Mouse (Mus musculus): ENCODE results near the gene Clp1. TPM values are rescaled to one million over a fixed set of nuclear protein-coding genes. Genes with fewer than 3 reads are reported as not detected.

The Clp1 gene
- total and polyA plus RNA-seq, 2 experiments from 2014 or later = 13.2 to 15.6 TPM

DNA sequence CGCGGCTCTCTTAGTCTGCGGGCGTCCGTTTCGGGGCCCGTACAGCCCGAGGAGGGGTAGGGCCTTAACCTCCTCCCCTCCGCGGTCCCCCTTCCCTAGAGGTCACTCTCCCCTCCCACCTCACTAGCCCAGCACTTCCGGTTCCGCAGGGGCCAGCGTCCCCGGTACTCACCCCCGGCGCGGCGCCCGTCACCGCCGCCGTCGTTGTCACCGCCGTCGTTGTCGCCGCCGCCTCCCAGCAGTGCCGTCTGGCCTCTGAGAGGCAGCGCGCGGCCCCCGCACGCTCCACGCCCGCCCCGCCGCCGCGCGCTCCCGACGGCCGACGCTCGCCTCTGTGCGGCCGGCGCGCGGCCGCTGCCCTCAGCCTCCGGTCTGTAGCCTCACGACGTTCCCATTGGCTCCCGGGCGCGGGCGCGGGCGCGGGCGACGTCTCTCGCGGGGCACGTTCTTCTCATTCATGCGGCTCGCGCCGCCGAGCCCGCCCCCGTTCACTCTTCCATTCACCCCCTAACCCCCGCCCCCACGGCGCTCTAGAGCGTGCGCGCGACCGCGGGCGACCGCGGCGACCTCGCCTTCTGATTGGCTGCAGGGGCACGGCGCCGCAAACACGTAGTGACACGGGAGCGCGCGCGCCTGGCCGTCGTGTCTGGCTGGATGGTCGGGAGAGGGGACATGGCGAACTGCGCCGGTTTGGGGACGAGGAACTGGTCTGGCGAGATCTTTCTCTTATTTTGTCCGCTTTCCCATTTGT lies 12.2 kb downstream of the Clp1 start, which contains the start of gene Zdhhc5:
Gene Zdhhc5, minus strand, starts transcription at position 370 of the 751 bp plus-strand sequence.
- peaks cover 6% of the 10 kb centered on the region; the same call in 1 of the 2 replicates for H3K4me1 ChIP-seq (ENCODE audit: insufficient read depth)
- no peak; the same call in 1 of the 2 replicates for TF ChIP-seq CTCF (IDR thresholded peaks at IDR 0.05; ENCODE audit: low read depth)
- H3K4me3 ChIP-seq (ENCODE audit: low read depth, low read length) = peak within 1 kb of the TSS; percentile 94
- WGBS = 3% methylated on average over 104 of the region's 107 CpGs
- DNase-seq = peak; percentile 99
- H3K9me3 ChIP-seq (ENCODE audit: low read length) = no peaks in the 10 kb centered on the region
- peak within 1 kb of the TSS; percentile 76 for H3K4me2 ChIP-seq (ENCODE audit: low read depth)
- peak within 1 kb of the TSS; percentile 97 for H3K27ac ChIP-seq (ENCODE audit: low read depth, low read length)
- peaks cover 7% of the 10 kb centered on the region; the same call in 1 of the 2 replicates for H3K36me3 ChIP-seq (ENCODE audit: insufficient read depth)
- H3K27me3 ChIP-seq (ENCODE audit: insufficient read depth, low read length) = no peaks in the 10 kb centered on the region
- ATAC-seq = peak; percentile 97
- peak within 1 kb of the TSS; percentile 90 for H3K9ac ChIP-seq

DNA sequence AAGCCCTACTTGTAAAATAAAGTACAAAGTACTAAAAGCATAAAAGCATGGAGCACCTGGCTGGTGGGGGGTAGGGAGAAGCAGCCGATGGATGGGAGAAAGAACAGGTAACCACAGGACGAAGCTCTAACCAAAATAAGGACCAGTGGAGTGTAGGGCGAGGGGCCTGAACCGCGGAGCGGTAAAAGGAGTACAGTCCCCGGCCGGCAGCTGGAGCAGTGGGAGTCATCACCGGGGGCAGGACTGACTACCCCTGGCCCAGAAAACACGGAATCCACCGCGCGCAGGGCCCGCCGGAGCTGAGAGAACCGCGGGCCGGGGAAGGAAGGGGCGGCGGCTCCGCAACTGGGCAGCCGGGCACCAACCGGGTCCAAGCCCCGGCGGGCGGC lies 12.7 kb downstream of the Clp1 start:
- Histone ChIP-seq H3K9ac (peak overlapping the region; percentile 90), H3K27me3 (ENCODE audit: insufficient read depth, low read length) (no peaks in the 10 kb centered on the region), H3K27ac (ENCODE audit: low read depth, low read length) (peak overlapping the region; percentile 97), H3K4me1 (ENCODE audit: insufficient read depth) (peaks cover 6% of the 10 kb centered on the region; the same call in 1 of the 2 replicates), H3K36me3 (ENCODE audit: insufficient read depth) (peaks cover 10% of the 10 kb centered on the region), H3K4me3 (ENCODE audit: low read depth, low read length) (peak overlapping the region; percentile 94), H3K4me2 (ENCODE audit: low read depth) (peak overlapping the region; percentile 76), H3K9me3 (ENCODE audit: low read length) (no peaks in the 10 kb centered on the region)
- under 1% methylated on average over 24 of the region's 26 CpGs for WGBS
- ATAC-seq = peak; percentile 4; the same call in 1 of the 2 replicates
- no peak for TF ChIP-seq CTCF (IDR thresholded peaks at IDR 0.05; ENCODE audit: low read depth)
- no peak for DNase-seq

DNA sequence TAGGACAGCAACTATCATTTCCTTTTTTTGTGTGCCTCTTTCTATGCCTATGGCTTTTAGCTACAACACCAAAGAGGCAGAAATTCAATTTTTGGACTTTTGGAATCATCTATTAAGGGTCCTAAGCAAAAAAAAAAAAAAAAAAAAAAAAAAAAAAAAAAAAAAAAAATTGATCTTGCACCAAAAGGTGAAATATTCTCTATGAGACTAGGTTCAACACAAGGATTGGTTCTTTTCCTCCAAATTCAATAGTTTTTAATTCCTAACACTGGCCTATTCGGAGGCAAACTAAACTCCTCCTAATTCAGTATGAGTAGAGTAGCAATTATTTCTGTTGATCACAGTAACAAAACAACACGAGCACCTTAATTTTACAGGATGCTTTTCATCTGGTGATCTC lies 15.3 kb downstream of the Clp1 start:
- Histone ChIP-seq H3K27me3 (ENCODE audit: insufficient read depth, low read length) (no peaks in the 10 kb centered on the region), H3K36me3 (ENCODE audit: insufficient read depth) (peaks cover 16% of the 10 kb centered on the region), H3K9me3 (ENCODE audit: low read length) (no peaks in the 10 kb centered on the region), H3K27ac (ENCODE audit: low read depth, low read length) (no peak overlapping the region), H3K4me1 (ENCODE audit: insufficient read depth) (peaks cover 9% of the 10 kb centered on the region; the same call in 1 of the 2 replicates), H3K9ac (no peak overlapping the region), H3K4me2 (ENCODE audit: low read depth) (no peak overlapping the region), H3K4me3 (ENCODE audit: low read depth, low read length) (no peak overlapping the region)
- DNase-seq (no peak), ATAC-seq (no peak)
- WGBS = 82% methylated on average over 2 of the region's 2 CpGs
- TF ChIP-seq CTCF (IDR thresholded peaks at IDR 0.05; ENCODE audit: low read depth) = no peak

DNA sequence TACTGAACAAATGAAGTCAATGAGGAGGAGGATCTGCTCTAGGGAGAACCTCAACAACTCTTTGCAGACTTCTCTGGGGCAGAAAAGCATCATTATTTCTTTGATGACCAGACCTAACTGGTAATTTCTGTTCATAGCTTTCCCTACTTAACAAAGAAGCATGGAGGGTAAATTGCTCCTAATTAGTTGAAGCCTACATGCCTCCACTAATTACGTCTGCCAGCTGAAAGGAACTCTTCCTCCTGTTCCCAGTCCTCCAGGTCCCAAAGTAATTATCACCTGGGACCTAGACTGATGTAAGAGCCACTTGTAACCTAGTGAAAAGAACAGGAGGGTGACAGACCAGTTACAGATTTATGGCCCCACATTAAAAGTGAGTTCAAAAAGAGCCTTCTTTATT lies 19.6 kb downstream of the Clp1 start:
- 10% methylated on average over 1 of the region's 1 CpGs for WGBS
- DNase-seq (no peak), ATAC-seq (no peak)
- Histone ChIP-seq H3K9me3 (ENCODE audit: low read length) (no peaks in the 10 kb centered on the region), H3K4me2 (ENCODE audit: low read depth) (no peak overlapping the region), H3K9ac (no peak overlapping the region), H3K4me1 (ENCODE audit: insufficient read depth) (0 out of 2 replicates have a peak, but pooled peaks cover 3% of the 10 kb centered on the region), H3K36me3 (ENCODE audit: insufficient read depth) (peaks cover 28% of the 10 kb centered on the region), H3K27ac (ENCODE audit: low read depth, low read length) (no peak overlapping the region), H3K27me3 (ENCODE audit: insufficient read depth, low read length) (no peaks in the 10 kb centered on the region), H3K4me3 (ENCODE audit: low read depth, low read length) (no peak overlapping the region)
- no peak for TF ChIP-seq CTCF (IDR thresholded peaks at IDR 0.05; ENCODE audit: low read depth)

DNA sequence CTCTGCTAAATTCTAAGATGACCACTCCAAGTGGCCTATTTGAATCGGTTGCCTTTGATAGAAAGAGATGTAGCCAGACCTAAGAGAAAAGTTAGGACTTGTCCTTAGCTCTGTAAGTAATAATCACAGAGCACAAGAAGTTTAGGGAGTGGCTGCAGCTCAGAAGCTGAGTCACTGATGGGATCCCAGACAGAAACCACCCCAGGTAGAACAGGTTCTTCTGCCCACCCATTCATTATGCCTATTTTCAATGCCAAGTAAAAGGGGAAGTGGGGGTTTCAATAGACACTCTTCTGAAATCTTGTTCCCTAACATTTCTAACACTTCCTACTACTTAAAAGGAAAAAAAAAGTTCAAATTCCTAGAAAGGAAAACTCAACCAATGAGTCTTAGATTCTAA lies 21.9 kb downstream of the Clp1 start:
- WGBS = 94% methylated on average over 1 of the region's 1 CpGs

DNA sequence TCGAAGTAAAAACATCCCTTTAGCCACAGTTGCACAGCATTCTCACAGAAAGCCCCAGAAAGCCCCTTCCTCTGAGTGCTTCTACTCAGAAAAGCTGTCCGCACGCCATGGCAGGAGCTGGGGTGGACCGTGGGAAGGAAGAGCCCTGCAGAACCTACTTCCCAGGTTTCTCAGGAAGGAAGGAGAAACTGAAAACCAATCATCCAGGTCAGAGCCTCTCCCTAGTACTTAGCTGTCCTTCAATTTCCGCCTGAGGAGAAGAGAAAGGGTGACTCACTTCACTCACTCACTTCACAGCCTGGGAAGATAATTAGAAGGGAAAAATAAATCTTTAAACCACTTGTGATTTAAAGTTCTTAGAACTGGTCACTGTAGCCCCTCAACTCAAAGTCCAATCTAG lies 22.8 kb downstream of the Clp1 start:
- H3K9ac ChIP-seq = no peak overlapping the region
- TF ChIP-seq CTCF (IDR thresholded peaks at IDR 0.05; ENCODE audit: low read depth) = no peak
- ATAC-seq = no peak
- H3K27ac ChIP-seq (ENCODE audit: low read depth, low read length) = no peak overlapping the region
- H3K36me3 ChIP-seq (ENCODE audit: insufficient read depth) = peaks cover 18% of the 10 kb centered on the region
- WGBS = 77% methylated on average over 5 of the region's 5 CpGs
- H3K4me1 ChIP-seq (ENCODE audit: insufficient read depth) = 0 out of 2 replicates have a peak, but pooled peaks cover 3% of the 10 kb centered on the region
- DNase-seq = no peak
- H3K4me2 ChIP-seq (ENCODE audit: low read depth) = no peak overlapping the region
- H3K9me3 ChIP-seq (ENCODE audit: low read length) = no peaks in the 10 kb centered on the region
- H3K27me3 ChIP-seq (ENCODE audit: insufficient read depth, low read length) = no peaks in the 10 kb centered on the region
- H3K4me3 ChIP-seq (ENCODE audit: low read depth, low read length) = no peak overlapping the region

More for the DNA sequence above, 21.9 kb downstream of the Clp1 start:
- Histone ChIP-seq H3K36me3 (ENCODE audit: insufficient read depth) (peaks cover 24% of the 10 kb centered on the region), H3K4me2 (ENCODE audit: low read depth) (no peak overlapping the region), H3K9me3 (ENCODE audit: low read length) (no peaks in the 10 kb centered on the region), H3K4me3 (ENCODE audit: low read depth, low read length) (no peak overlapping the region), H3K9ac (no peak overlapping the region), H3K27me3 (ENCODE audit: insufficient read depth, low read length) (no peaks in the 10 kb centered on the region), H3K27ac (ENCODE audit: low read depth, low read length) (no peak overlapping the region), H3K4me1 (ENCODE audit: insufficient read depth) (0 out of 2 replicates have a peak, but pooled peaks cover 3% of the 10 kb centered on the region)
- no peak for TF ChIP-seq CTCF (IDR thresholded peaks at IDR 0.05; ENCODE audit: low read depth)
- DNase-seq (no peak), ATAC-seq (no peak)

DNA sequence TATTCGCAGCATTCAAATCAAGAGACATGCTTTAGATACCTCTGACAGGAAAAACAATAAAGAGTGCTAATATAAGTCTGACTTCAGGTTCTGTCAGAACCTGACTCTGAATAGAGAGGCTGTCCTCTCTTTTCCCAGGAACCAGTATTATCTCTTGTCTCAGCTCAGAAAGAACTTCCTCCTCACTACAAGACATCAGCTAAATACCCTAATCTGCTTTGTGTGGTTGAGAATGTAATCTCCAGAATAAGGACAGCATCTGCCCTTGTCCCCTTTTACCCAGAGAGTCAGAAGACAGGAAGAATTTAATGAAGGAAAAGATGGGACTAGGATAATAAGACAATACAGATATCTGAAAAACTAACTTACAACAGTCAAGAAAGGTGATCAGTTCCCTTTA lies 23.7 kb downstream of the Clp1 start:
- no peak overlapping the region for H3K27ac ChIP-seq (ENCODE audit: low read depth, low read length)
- H3K36me3 ChIP-seq (ENCODE audit: insufficient read depth) = peaks cover 14% of the 10 kb centered on the region
- no peak overlapping the region for H3K4me2 ChIP-seq (ENCODE audit: low read depth)
- no peaks in the 10 kb centered on the region for H3K4me1 ChIP-seq (ENCODE audit: insufficient read depth)
- no peaks in the 10 kb centered on the region for H3K27me3 ChIP-seq (ENCODE audit: insufficient read depth, low read length)
- ATAC-seq (no peak), DNase-seq (no peak)
- H3K4me3 ChIP-seq (ENCODE audit: low read depth, low read length) = no peak overlapping the region
- no peak overlapping the region for H3K9ac ChIP-seq
- no peaks in the 10 kb centered on the region for H3K9me3 ChIP-seq (ENCODE audit: low read length)
- no peak for TF ChIP-seq CTCF (IDR thresholded peaks at IDR 0.05; ENCODE audit: low read depth)
- 93% methylated on average over 1 of the region's 1 CpGs for WGBS

Measured in forebrain, postnatal 0 days (tissue).